Mouse (Mus musculus) layer of hippocampus, postnatal 36 days (tissue): ENCODE measurements around the gene Gprc5a. TPM values are rescaled to one million over a fixed set of nuclear protein-coding genes. Genes with fewer than 3 reads are reported as not detected.
A peak's percentile ranks its signal among the peaks of the same experiment; 100 is the strongest.

ENCODE experiments used
- DNase-seq, 2 experiments: peaks; one replicate each; pipeline ENCODE4 v3.0.0; 2022
- total RNA-seq, 2 experiments: library from RNA; stranded (reverse); gene quantifications; 2 replicates each; pipeline ENCODE4 v1.2.3; 2021

Gprc5a gene
- total RNA-seq = under 1 TPM; 0.15 to 0.40 TPM

- DNase-seq = no peak
These were observed at the start of gene Gprc5a for GRCm38 (mm10) chr6:135065236-135065957. Gene Gprc5a (plus strand): TSS chr6:135065651.

GRCm38 (mm10) chr6:135017211-135017610, 48.2 kb upstream of the Gprc5a start:
- no peak for DNase-seq

- DNase-seq = no peak
These were observed 45.9 kb upstream of the Gprc5a start for GRCm38 (mm10) chr6:135019564-135019963.

- DNase-seq = no peak
These were observed 43.8 kb upstream of the Gprc5a start for GRCm38 (mm10) chr6:135021633-135022032.

GRCm38 (mm10) chr6:135023379-135023778, 42.1 kb upstream of the Gprc5a start:
- no peak for DNase-seq

- DNase-seq = no peak
These were observed 40.5 kb upstream of the Gprc5a start for GRCm38 (mm10) chr6:135024781-135025420.

- no peak for DNase-seq
These were observed 39.2 kb upstream of the Gprc5a start for GRCm38 (mm10) chr6:135026232-135026631.

GRCm38 (mm10) chr6:135026755-135027154, 38.7 kb upstream of the Gprc5a start:
- no peak for DNase-seq

- DNase-seq = no peak
These were observed 36.2 kb upstream of the Gprc5a start for GRCm38 (mm10) chr6:135029246-135029645.

- no peak for DNase-seq
These were observed 26.8 kb upstream of the Gprc5a start for GRCm38 (mm10) chr6:135038674-135039073.

GRCm38 (mm10) chr6:135040275-135040871, 25.1 kb upstream of the Gprc5a start:
- no peak for DNase-seq

- DNase-seq = no peak
These were observed 23.5 kb upstream of the Gprc5a start for GRCm38 (mm10) chr6:135041930-135042329.

- no peak for DNase-seq
These were observed 18.2 kb upstream of the Gprc5a start for GRCm38 (mm10) chr6:135047276-135047675.

GRCm38 (mm10) chr6:135048509-135048908, 16.9 kb upstream of the Gprc5a start:
- DNase-seq = no peak

- peak in 1 of 2 experiments; percentile 24 for DNase-seq
These were observed 16.5 kb upstream of the Gprc5a start for GRCm38 (mm10) chr6:135048956-135049355.

GRCm38 (mm10) chr6:135053789-135054188, 11.7 kb upstream of the Gprc5a start:
- DNase-seq = no peak

- no peak for DNase-seq
These were observed 9.6 kb upstream of the Gprc5a start for GRCm38 (mm10) chr6:135055882-135056281.

GRCm38 (mm10) chr6:135060728-135061127, 4.7 kb upstream of the Gprc5a start:
- DNase-seq = no peak

GRCm38 (mm10) chr6:135064621-135065020, 830 bp upstream of the Gprc5a start:
- DNase-seq = no peak

- DNase-seq = no peak
These were observed 1.5 kb downstream of the Gprc5a start for GRCm38 (mm10) chr6:135066795-135067445.

- DNase-seq = no peak
These were observed 2.8 kb downstream of the Gprc5a start for GRCm38 (mm10) chr6:135068221-135068620.

- no peak for DNase-seq
These were observed 4.4 kb downstream of the Gprc5a start for GRCm38 (mm10) chr6:135069856-135070255.

- DNase-seq = no peak
These were observed 4.9 kb downstream of the Gprc5a start for GRCm38 (mm10) chr6:135070347-135070746.
